ENCODE assay signal across 8 mouse cellular contexts in genomic region chr12:34906704-34907505, GRCm38 (mm10). TPM values are rescaled to one million over a fixed set of nuclear protein-coding genes. Genes with fewer than 3 reads are reported as not detected.
DNase-seq lines count a peak whose midpoint lies in the region; ATAC-seq and TF ChIP-seq lines count a peak whose summit lies in the region.

No protein-coding gene starts in this region.

- H3K4me1 ChIP-seq in forebrain, embryonic 14.5 days (ENCODE audit: control insufficient read depth, insufficient read depth, low read length), result no peaks in the 10 kb centered on the region
- no peaks in the 10 kb centered on the region for H3K4me1 ChIP-seq in hindbrain, postnatal 0 days (ENCODE audit: insufficient read depth, low read length)
- peaks cover 13% of the 10 kb centered on the region for H3K4me1 ChIP-seq in neural tube, embryonic 13.5 days (replicated peaks)

- intact Hi-C loops in gastrocnemius, postnatal 36 days (cut with DNase I), result no loop called here

- peak overlapping the region; percentile 33; the same call in 1 of the 2 replicates for H3K27ac ChIP-seq in forebrain, embryonic 14.5 days (ENCODE audit: low read depth, low read length)
- H3K27ac ChIP-seq in hindbrain, postnatal 0 days, result peak overlapping the region; percentile 69
- peak overlapping the region; percentile 81 for H3K27ac ChIP-seq in neural tube, embryonic 13.5 days (replicated peaks)

- H3K9me3 ChIP-seq in forebrain, embryonic 14.5 days (replicated peaks; ENCODE audit: control insufficient read depth, low read length), result no peaks in the 10 kb centered on the region
- no peaks in the 10 kb centered on the region for H3K9me3 ChIP-seq in hindbrain, postnatal 0 days (ENCODE audit: low read length)
- no peaks in the 10 kb centered on the region for H3K9me3 ChIP-seq in neural tube, embryonic 13.5 days

- no peak for TF ChIP-seq CTCF in hindbrain, postnatal 0 days (IDR thresholded peaks at IDR 0.05; ENCODE audit: low read depth)

- H3K27me3 ChIP-seq in forebrain, embryonic 14.5 days (replicated peaks; ENCODE audit: control insufficient read depth, insufficient read depth, low read length), result peaks cover 12% of the 10 kb centered on the region
- peaks cover 3% of the 10 kb centered on the region for H3K27me3 ChIP-seq in hindbrain, postnatal 0 days (ENCODE audit: insufficient read depth, low read length)
- peaks cover 22% of the 10 kb centered on the region for H3K27me3 ChIP-seq in neural tube, embryonic 13.5 days

- peak overlapping the region; percentile 73 for H3K9ac ChIP-seq in forebrain, embryonic 14.5 days (ENCODE audit: low read length)
- H3K9ac ChIP-seq in hindbrain, postnatal 0 days (replicated peaks; ENCODE audit: low read length), result peak overlapping the region; percentile 71
- peak overlapping the region; percentile 83 for H3K9ac ChIP-seq in neural tube, embryonic 13.5 days

- H3K4me2 ChIP-seq in forebrain, embryonic 14.5 days (ENCODE audit: low read length), result peak overlapping the region; percentile 83
- H3K4me2 ChIP-seq in hindbrain, postnatal 0 days (ENCODE audit: low read depth, low read length), result peak overlapping the region; percentile 89
- peak overlapping the region; percentile 76 for H3K4me2 ChIP-seq in neural tube, embryonic 13.5 days

- peak; percentile 18 for DNase-seq in gastrocnemius, postnatal 10 days
- no peak for DNase-seq in gastrocnemius, postnatal 36 days
- DNase-seq in forebrain, embryonic 14.5 days (ENCODE audit: low spot score), result peak; percentile 71
- peak; percentile 78 for DNase-seq in hindbrain, postnatal 0 days (ENCODE audit: low spot score)
- peak; percentile 12 for DNase-seq in liver
- DNase-seq in thymus, postnatal 4 days, result peak; percentile 59

- ATAC-seq in cerebellum, adult (ENCODE audit: insufficient number of reproducible peaks, low FRiP score, low TSS enrichment), result peak; percentile 85
- ATAC-seq in forebrain, embryonic 14.5 days, result peak; percentile 91
- ATAC-seq in hindbrain, postnatal 0 days, result peak; percentile 90
- ATAC-seq in neural tube, embryonic 13.5 days (ENCODE audit: low read depth), result peak; percentile 93

- peak overlapping the region; percentile 70 for H3K4me3 ChIP-seq in forebrain, embryonic 14.5 days (ENCODE audit: low read depth, low read length)
- H3K4me3 ChIP-seq in hindbrain, postnatal 0 days (ENCODE audit: low read length), result peak overlapping the region; percentile 78
- H3K4me3 ChIP-seq in neural tube, embryonic 13.5 days, result peak overlapping the region; percentile 69

- no peaks in the 10 kb centered on the region for H3K36me3 ChIP-seq in forebrain, embryonic 14.5 days (ENCODE audit: control insufficient read depth, insufficient read depth, low read length)
- H3K36me3 ChIP-seq in hindbrain, postnatal 0 days (ENCODE audit: insufficient read depth, low read length), result no peaks in the 10 kb centered on the region
- H3K36me3 ChIP-seq in neural tube, embryonic 13.5 days, result no peaks in the 10 kb centered on the region

- 2% methylated on average over 59 of the region's 107 CpGs for WGBS in forebrain, embryonic 14.5 days
- WGBS in hindbrain, postnatal 0 days, result under 1% methylated on average over 81 of the region's 107 CpGs
- WGBS in neural tube, embryonic 13.5 days, result 1% methylated on average over 58 of the region's 107 CpGs

RNA-seq across cellular contexts. Expression of gene Hdac9, which starts 10.0 kb away (rescaled TPM):
- 10 to 100 TPM in 1 of 2 experiments, 1 to 10 TPM in 1; 7.5 to 13.3 TPM for total RNA-seq in gastrocnemius, postnatal 10 days (2021)
- 1 to 10 TPM; 2.7 to 5.8 TPM for total RNA-seq in gastrocnemius, postnatal 36 days (2021)
- polyA plus RNA-seq in forebrain, embryonic 14.5 days (2014; fragmentation: Nextera tagmentation; extraction: Ambion mirVana), result 9.6 and 14.3 TPM in 2 replicates
- total RNA-seq in hindbrain, postnatal 0 days (2014; rRNA removed), result 11.8 and 14.8 TPM in 2 replicates
- polyA plus RNA-seq in hindbrain, postnatal 0 days (2015; fragmentation: Nextera tagmentation; extraction: Ambion mirVana), result 11.4 and 12.2 TPM in 2 replicates
- polyA plus RNA-seq in neural tube, embryonic 13.5 days (2015; fragmentation: Nextera tagmentation; extraction: Ambion mirVana), result 9.6 and 10.3 TPM in 2 replicates

Comparison
In these comparisons a context has a peak if more than half of its experiments do, and no peak if none do; other contexts are left out.
1. DNase-seq: peak in gastrocnemius, postnatal 10 days (single experiment), forebrain, embryonic 14.5 days (single experiment), hindbrain, postnatal 0 days (single experiment), liver (single experiment) and thymus, postnatal 4 days (single experiment); none in gastrocnemius, postnatal 36 days (0 of 2).
2. Peak in every context shown above with its lines, with median percentiles within 50 percentile points of each other: ATAC-seq, H3K27ac ChIP-seq, H3K4me2 ChIP-seq, H3K4me3 ChIP-seq and H3K9ac ChIP-seq.